Mouse (Mus musculus) liver, postnatal 0 days (tissue): ENCODE measurements around the gene Evi5l.

ENCODE experiments used
- CTCF ChIP-seq: sonication (generic); IDR thresholded peaks from 2 replicates; pipeline ENCODE4 v1.5.1; 2016; ENCODE audit warnings: antibody characterized with exemption, low read depth
- EP300 ChIP-seq: IDR thresholded peaks from 2 replicates; pipeline ENCODE4 v1.6.1; 2016; ENCODE audit warnings: antibody characterized with exemption, low read depth, mild to moderate bottlenecking

DNA sequence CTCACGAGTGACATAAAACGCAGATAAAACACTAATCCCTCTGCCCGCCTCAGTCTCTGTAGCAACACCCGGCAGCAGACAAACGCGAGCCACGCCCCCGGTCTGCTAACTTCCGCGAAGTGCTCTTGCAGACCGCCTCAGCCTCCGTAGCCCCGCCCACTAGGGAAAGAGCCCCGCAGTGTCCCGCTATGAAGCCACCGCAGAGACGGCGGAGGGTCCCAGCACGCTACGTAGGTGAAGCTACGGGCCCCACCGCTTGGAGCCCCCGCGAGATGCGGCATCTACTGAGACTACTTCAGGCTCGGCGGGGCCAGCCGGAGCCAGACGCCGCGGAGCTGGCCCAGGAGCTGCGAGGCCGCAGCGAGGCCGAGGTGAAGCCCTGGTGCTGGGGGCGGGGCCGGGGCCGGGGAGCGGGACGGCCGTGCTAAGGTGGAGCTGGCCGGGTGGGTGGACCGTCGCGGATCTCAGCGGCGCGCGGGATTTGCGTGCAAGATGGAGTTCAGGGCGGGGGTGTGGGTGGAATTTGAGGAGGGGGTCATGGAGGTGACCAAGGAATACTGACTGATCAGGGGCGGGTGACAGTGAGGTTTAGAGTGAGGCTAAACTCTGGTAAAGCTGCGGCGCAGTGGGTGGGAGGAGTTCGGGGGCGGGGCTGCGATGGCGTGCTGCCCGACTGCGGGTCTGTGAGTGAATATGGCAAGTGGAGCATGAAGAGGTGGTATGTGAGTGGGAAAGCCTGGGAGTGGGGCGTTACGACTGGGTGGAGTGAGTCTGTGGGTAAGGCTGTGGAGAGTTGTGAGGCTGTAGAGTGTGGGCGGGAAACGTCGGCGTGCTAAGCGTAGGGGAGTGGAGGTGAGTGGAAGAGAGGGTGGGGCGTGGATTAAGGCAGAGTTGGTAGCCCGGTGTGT, 86.8 kb downstream of the Evi5l start, which contains the start of gene Snapc2:
- TF ChIP-seq CTCF (no peak), EP300 (no peak; the same call in 1 of the 2 replicates)
